Mouse (Mus musculus) thymus, postnatal 10 days (tissue): ENCODE results near the gene Spryd4.
A peak's percentile ranks its signal among the peaks of the same experiment; 100 is the strongest.
"Not testable (repeated sequence)": the region's sequence is repeated elsewhere in the genome, so short reads cannot be mapped to it uniquely, and the experiment has no call there.

Experiments
- DNase-seq, 2 experiments: peaks; one replicate each; pipeline ENCODE4 v3.0.0; 2021; ENCODE audit warnings: low spot score in 2 of 2

Spryd4 gene

GRCm38 (mm10) chr10:128187181-128187605 lies 24.4 kb downstream of the Spryd4 start:
- no peak for DNase-seq

GRCm38 (mm10) chr10:128185959-128186358 lies 25.6 kb downstream of the Spryd4 start:
- peak; percentile 59 to 81 for DNase-seq

- DNase-seq = no peak
Measured at GRCm38 (mm10) chr10:128185277-128185940, 26.2 kb downstream of the Spryd4 start.

GRCm38 (mm10) chr10:128184296-128184695 lies 27.3 kb downstream of the Spryd4 start:
- DNase-seq = no peak

- no peak for DNase-seq
Measured at GRCm38 (mm10) chr10:128179989-128180388, 31.6 kb downstream of the Spryd4 start, which contains the start of gene Rbms2. TSS of gene Rbms2 (minus strand) at chr10:128180297.

GRCm38 (mm10) chr10:128177316-128177715 lies 34.3 kb downstream of the Spryd4 start:
- no peak for DNase-seq

- DNase-seq = peak; percentile 21 to 48
Measured at GRCm38 (mm10) chr10:128175996-128176755, 35.4 kb downstream of the Spryd4 start.

GRCm38 (mm10) chr10:128175302-128175701 lies 36.3 kb downstream of the Spryd4 start:
- DNase-seq = no peak

GRCm38 (mm10) chr10:128171348-128171747 lies 40.3 kb downstream of the Spryd4 start:
- DNase-seq = not testable (repeated sequence)

- no peak for DNase-seq
Measured at GRCm38 (mm10) chr10:128167091-128167490, 44.5 kb downstream of the Spryd4 start.

- DNase-seq = not testable (repeated sequence)
Measured at GRCm38 (mm10) chr10:128165726-128166125, 45.9 kb downstream of the Spryd4 start.
